Mouse (Mus musculus) liver, postnatal 0 days (tissue): ENCODE results near the gene Ppp1r12b. TPM values are rescaled to one million over a fixed set of nuclear protein-coding genes. Genes with fewer than 3 reads are reported as not detected.

Source experiments
- ATAC-seq: fragments of 200-750 bp; cut with Nextera tagmentation; 2 replicates; pipeline ENCODE4 v1.8.0; 2017; ENCODE audit warnings: mild to moderate bottlenecking, moderate library complexity
- DNase-seq: peaks from one replicate; pipeline ENCODE4 v3.0.0-alpha.2; 2016
- H3K27ac ChIP-seq: fragments of 300-500 bp; sonication (generic); 2 replicates; pipeline ENCODE4 v1.5.1; 2014; ENCODE audit warnings: antibody characterized with exemption, moderate library complexity, mild to moderate bottlenecking, low read depth
- H3K27me3 ChIP-seq: fragments of 300-500 bp; sonication (generic); 2 replicates; pipeline ENCODE4 v1.6.1; 2014; ENCODE audit warnings: low read length, control low read depth, mixed read lengths; ENCODE audit not compliant: insufficient read depth
- H3K36me3 ChIP-seq: fragments of 300-500 bp; sonication (generic); replicated peaks from 2 replicates; pipeline ENCODE4 v1.6.1; 2014; ENCODE audit warnings: mild to moderate bottlenecking, control low read depth, low read length, moderate library complexity, mixed read lengths; ENCODE audit not compliant: insufficient read depth
- H3K4me1 ChIP-seq: fragments of 300-500 bp; sonication (generic); 2 replicates; pipeline ENCODE4 v1.6.1; 2014; ENCODE audit warnings: antibody characterized with exemption, mild to moderate bottlenecking, control low read depth; ENCODE audit not compliant: insufficient read depth
- H3K4me2 ChIP-seq: fragments of 300-500 bp; sonication (generic); 2 replicates; pipeline ENCODE4 v1.6.1; 2014; ENCODE audit warnings: low read depth, mild to moderate bottlenecking, low read length, moderate library complexity, mixed read lengths
- H3K4me3 ChIP-seq: fragments of 300-500 bp; sonication (generic); 2 replicates; pipeline ENCODE4 v1.5.1; 2014; ENCODE audit warnings: low read depth, low read length
- H3K9ac ChIP-seq: fragments of 300-500 bp; sonication (generic); replicated peaks from 2 replicates; pipeline ENCODE4 v1.6.1; 2014; ENCODE audit warnings: mild to moderate bottlenecking, moderate library complexity
- H3K9me3 ChIP-seq: fragments of 300-500 bp; sonication (generic); 2 replicates; pipeline ENCODE4 v1.6.1; 2016; ENCODE audit warnings: mild to moderate bottlenecking, control low read depth, low read length, mixed read lengths
- CTCF ChIP-seq: sonication (generic); IDR thresholded peaks from 2 replicates; pipeline ENCODE4 v1.5.1; 2016; ENCODE audit warnings: antibody characterized with exemption, low read depth
- EP300 ChIP-seq: IDR thresholded peaks from 2 replicates; pipeline ENCODE4 v1.6.1; 2016; ENCODE audit warnings: antibody characterized with exemption, low read depth, mild to moderate bottlenecking
- WGBS: fragments of 180-500 bp; shearing (Covaris S2); extraction: QIAGEN DNeasy Blood & Tissue Kit; methylation state at CpG from one replicate; pipeline ENCODE4 v1.1.7; 2014; ENCODE audit not compliant: insufficient replicate concordance; 5-methylcytosine and 5-hydroxymethylcytosine counted together
- polyA plus RNA-seq: library from polyadenylated mRNA; unstranded; fragments of >200 nt; fragmentation: Nextera tagmentation; extraction: Ambion mirVana; gene quantifications from 2 replicates; pipeline ENCODE4 v1.2.1, GENCODE M21; 2015

The Ppp1r12b gene
- polyA plus RNA-seq, 1 experiment from 2014 or later, result 0.93 TPM

- Histone ChIP-seq H3K27ac (no peak overlapping the region), H3K36me3 (peaks cover 12% of the 10 kb centered on the region), H3K9ac (no peak overlapping the region), H3K4me1 (no peaks in the 10 kb centered on the region), H3K9me3 (no peaks in the 10 kb centered on the region), H3K4me3 (no peak overlapping the region), H3K4me2 (no peak overlapping the region), H3K27me3 (no peaks in the 10 kb centered on the region)
- ATAC-seq (no peak), DNase-seq (no peak)
- 68% methylated on average over 4 of the region's 4 CpGs for WGBS
- TF ChIP-seq CTCF, result peak; percentile 64
- TF ChIP-seq EP300, result no peak
Observed at GRCm38 (mm10) chr1:134829635-134830034, 126.1 kb downstream of the Ppp1r12b start.

GRCm38 (mm10) chr1:134824896-134825295 lies 130.8 kb downstream of the Ppp1r12b start:
- 0 out of 2 replicates have a peak, but pooled peaks cover 3% of the 10 kb centered on the region for H3K36me3 ChIP-seq
- H3K27me3 ChIP-seq, result no peaks in the 10 kb centered on the region
- H3K9ac ChIP-seq, result no peak overlapping the region
- DNase-seq (no peak), ATAC-seq (no peak)
- H3K27ac ChIP-seq, result no peak overlapping the region
- no peaks in the 10 kb centered on the region for H3K9me3 ChIP-seq
- no peak overlapping the region for H3K4me3 ChIP-seq
- H3K4me1 ChIP-seq, result no peaks in the 10 kb centered on the region
- 79% methylated on average over 6 of the region's 6 CpGs for WGBS
- no peak overlapping the region for H3K4me2 ChIP-seq
- TF ChIP-seq CTCF (no peak), EP300 (no peak)

- H3K27me3 ChIP-seq, result no peaks in the 10 kb centered on the region
- no peak for ATAC-seq
- no peaks in the 10 kb centered on the region for H3K4me1 ChIP-seq
- H3K36me3 ChIP-seq, result 0 out of 2 replicates have a peak, but pooled peaks cover 3% of the 10 kb centered on the region
- no peak overlapping the region for H3K4me3 ChIP-seq
- no peaks in the 10 kb centered on the region for H3K9me3 ChIP-seq
- WGBS, result 74% methylated on average over 7 of the region's 7 CpGs
- no peak overlapping the region for H3K4me2 ChIP-seq
- DNase-seq, result no peak
- TF ChIP-seq EP300 (no peak), CTCF (no peak)
- H3K27ac ChIP-seq, result no peak overlapping the region
- no peak overlapping the region for H3K9ac ChIP-seq
Observed at GRCm38 (mm10) chr1:134823842-134824241, 131.9 kb downstream of the Ppp1r12b start.

- Histone ChIP-seq H3K27ac (no peak overlapping the region), H3K4me1 (no peaks in the 10 kb centered on the region)
- no peak for DNase-seq
Observed at GRCm38 (mm10) chr1:134823323-134823722, 132.4 kb downstream of the Ppp1r12b start.

GRCm38 (mm10) chr1:134820882-134821281 lies 134.9 kb downstream of the Ppp1r12b start:
- Histone ChIP-seq H3K4me3 (no peak overlapping the region), H3K36me3 (no peaks in the 10 kb centered on the region), H3K9ac (no peak overlapping the region), H3K27ac (no peak overlapping the region), H3K9me3 (no peaks in the 10 kb centered on the region), H3K27me3 (no peaks in the 10 kb centered on the region), H3K4me1 (peaks cover 12% of the 10 kb centered on the region), H3K4me2 (no peak overlapping the region)
- TF ChIP-seq EP300 (peak; percentile 53; the same call in 1 of the 2 replicates), CTCF (no peak)
- 57% methylated on average over 3 of the region's 3 CpGs for WGBS
- peak; percentile 36 for ATAC-seq
- DNase-seq, result no peak

More at GRCm38 (mm10) chr1:134823323-134823722, 132.4 kb downstream of the Ppp1r12b start:
- no peak for ATAC-seq
- TF ChIP-seq CTCF, result no peak
- TF ChIP-seq EP300, result no peak
- Histone ChIP-seq H3K4me2 (no peak overlapping the region), H3K9me3 (no peaks in the 10 kb centered on the region), H3K36me3 (0 out of 2 replicates have a peak, but pooled peaks cover 3% of the 10 kb centered on the region), H3K9ac (no peak overlapping the region), H3K27me3 (no peaks in the 10 kb centered on the region), H3K4me3 (no peak overlapping the region)
- WGBS, result 78% methylated on average over 8 of the region's 8 CpGs

- H3K36me3 ChIP-seq, result no peaks in the 10 kb centered on the region
- H3K4me2 ChIP-seq, result no peak overlapping the region
- no peak for TF ChIP-seq EP300
- TF ChIP-seq CTCF, result no peak
- H3K4me3 ChIP-seq, result no peak overlapping the region
- no peaks in the 10 kb centered on the region for H3K27me3 ChIP-seq
- H3K9ac ChIP-seq, result no peak overlapping the region
- 79% methylated on average over 11 of the region's 11 CpGs for WGBS
- H3K27ac ChIP-seq, result no peak overlapping the region
- DNase-seq (no peak), ATAC-seq (no peak)
- no peaks in the 10 kb centered on the region for H3K9me3 ChIP-seq
- H3K4me1 ChIP-seq, result peaks cover 12% of the 10 kb centered on the region
Observed at GRCm38 (mm10) chr1:134819196-134819595, 136.5 kb downstream of the Ppp1r12b start.

- no peak overlapping the region for H3K4me2 ChIP-seq
- WGBS, result 82% methylated on average over 3 of the region's 3 CpGs
- DNase-seq (no peak), ATAC-seq (no peak)
- H3K9ac ChIP-seq, result no peak overlapping the region
- no peaks in the 10 kb centered on the region for H3K27me3 ChIP-seq
- peaks cover 12% of the 10 kb centered on the region for H3K4me1 ChIP-seq
- H3K4me3 ChIP-seq, result no peak overlapping the region
- H3K27ac ChIP-seq, result no peak overlapping the region
- H3K9me3 ChIP-seq, result no peaks in the 10 kb centered on the region
- no peaks in the 10 kb centered on the region for H3K36me3 ChIP-seq
- no peak for TF ChIP-seq CTCF
- TF ChIP-seq EP300, result no peak
Observed at GRCm38 (mm10) chr1:134818716-134819115, 137.0 kb downstream of the Ppp1r12b start.
